Mouse (Mus musculus) heart, adult 10 weeks (tissue): ENCODE measurements around the gene Kat8. TPM values are rescaled to one million over a fixed set of nuclear protein-coding genes. Genes with fewer than 3 reads are reported as not detected.

Experiments
- polyA plus RNA-seq: library from polyadenylated mRNA; stranded (reverse); fragments of 350-450 nt; fragmentation: Illumina TruSeq; extraction: RNeasy Lipid Tissue Mini Kit (QIAGEN cat#74804); gene quantifications from one replicate; pipeline ENCODE4 v1.2.3, GENCODE M21; 2014; ENCODE audit warnings: low read depth, low replicate concordance

Gene Kat8
- polyA plus RNA-seq = 23.7 TPM

GRCm38 (mm10) chr7:127912190-127912871 lies at the start of gene Kat8:
Gene Kat8, plus strand, starts transcription at chr7:127912516.

DNA sequence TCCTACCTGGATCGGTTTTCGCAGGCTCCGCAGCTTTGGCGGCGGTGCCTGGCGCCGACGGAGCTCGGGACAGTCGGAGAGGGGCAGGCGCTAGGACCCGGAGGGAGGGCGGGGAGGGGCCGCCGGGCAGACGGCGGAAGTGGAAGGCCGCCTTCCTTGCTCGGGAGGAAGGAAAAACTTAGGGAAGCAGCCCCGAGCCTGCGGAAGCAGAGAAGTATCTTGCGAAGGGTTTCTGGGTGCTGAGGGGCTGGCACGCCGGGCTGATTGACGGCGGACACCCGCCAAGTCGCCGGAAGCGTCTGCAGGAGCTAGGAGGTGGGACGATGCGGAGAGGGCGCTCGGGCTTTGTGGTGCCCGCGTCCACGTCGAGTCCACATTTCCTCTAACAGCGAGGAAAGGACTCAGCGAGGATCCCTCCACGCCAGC lies 36.3 kb upstream of the Kat8 start, which contains the start of gene Zfp646:
Zfp646 (plus strand) TSS at position 181 of the 426 bp plus-strand sequence.

GRCm38 (mm10) chr7:127876467-127877348 lies 35.6 kb upstream of the Kat8 start, which contains the start of gene Zfp668:
Gene Zfp668, minus strand, starts transcription at chr7:127876828.

DNA sequence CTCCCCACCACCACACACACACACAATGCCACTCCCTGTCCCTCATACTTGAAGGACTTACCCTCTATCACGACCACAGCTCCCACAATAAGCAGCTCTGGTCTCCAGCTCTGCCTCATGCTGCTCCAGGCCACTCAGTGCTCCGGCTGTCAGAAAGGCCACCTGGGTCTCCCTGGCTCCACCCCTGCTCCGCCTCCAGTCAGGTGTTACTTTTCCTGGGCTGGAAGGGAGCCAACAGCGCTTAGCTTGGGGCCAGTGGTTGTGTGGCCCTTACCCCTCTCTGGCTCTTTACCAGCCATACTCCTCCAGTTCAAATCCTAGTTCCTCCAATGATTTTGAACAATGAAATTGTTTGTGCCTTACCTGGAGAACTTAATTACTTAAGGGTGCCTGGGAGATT lies 21.5 kb upstream of the Kat8 start, which contains the start of gene Prss53:
Prss53 (minus strand) TSS at position 173 of the 400 bp plus-strand sequence.

GRCm38 (mm10) chr7:127895442-127895841 lies 16.9 kb upstream of the Kat8 start, which contains the start of the genes Gm21974 and Vkorc1:
Gene Gm21974, minus strand, starts transcription at chr7:127895454.
Gene Vkorc1, minus strand, starts transcription at chr7:127895617.

GRCm38 (mm10) chr7:127903971-127904796 lies 8.1 kb upstream of the Kat8 start, which contains the start of gene Bckdk:
Gene Bckdk, plus strand, starts transcription at chr7:127904082.

GRCm38 (mm10) chr7:127929923-127930322 lies 17.6 kb downstream of the Kat8 start, which contains the start of gene Prss8:
Gene Prss8, minus strand, starts transcription at chr7:127930104.

DNA sequence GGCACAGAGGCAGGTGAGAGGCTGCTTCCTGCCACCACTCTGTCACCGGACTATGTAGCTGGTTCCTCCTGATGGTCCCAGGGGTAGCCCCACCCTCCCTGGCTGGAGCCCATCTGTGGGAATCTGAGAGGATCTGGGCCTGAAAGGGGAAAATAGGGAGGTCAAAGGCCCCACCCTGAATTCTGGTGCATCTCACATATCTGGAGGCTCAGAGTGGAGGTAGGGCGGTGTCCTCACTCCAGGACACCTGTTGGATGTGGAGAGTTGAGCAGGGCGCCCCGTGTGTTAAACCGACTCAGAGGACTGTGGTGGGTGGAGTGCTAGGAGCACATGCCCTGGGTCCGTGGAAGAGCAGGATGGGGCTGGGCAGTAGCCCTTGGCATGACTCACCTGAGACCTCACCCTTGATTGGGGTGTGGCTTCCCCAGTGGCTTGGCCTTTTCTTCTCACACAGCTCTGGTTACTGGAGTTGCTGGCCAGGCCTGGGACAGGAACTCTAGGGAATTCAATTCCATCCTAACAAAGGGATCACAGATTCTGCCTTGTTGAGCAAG lies 34.2 kb downstream of the Kat8 start, which contains the start of gene Prss36:
Prss36 (minus strand) TSS at position 256 of the 554 bp plus-strand sequence.

GRCm38 (mm10) chr7:127967004-127967921 lies 54.9 kb downstream of the Kat8 start, which contains the start of gene Fus:
Gene Fus, plus strand, starts transcription at chr7:127967457.

Other genes starting within 250 kb of the Kat8 start
- gene Bcl7c, start 203.6 kb upstream of the Kat8 start, polyA plus RNA-seq = 20.2 TPM
- 10.0 TPM for gene Ctf1, start 199.8 kb upstream of the Kat8 start, polyA plus RNA-seq
- gene Ctf2, start 180.3 kb upstream of the Kat8 start, polyA plus RNA-seq = not detected
- 3.5 TPM for gene Fbxl19, start 168.0 kb upstream of the Kat8 start, polyA plus RNA-seq
- 27.5 TPM for gene Orai3, start 142.7 kb upstream of the Kat8 start, polyA plus RNA-seq
- 13.0 TPM for gene Setd1a, start 135.8 kb upstream of the Kat8 start, polyA plus RNA-seq
- gene Gm49388, start 126.9 kb upstream of the Kat8 start, polyA plus RNA-seq = not detected
- 31.7 TPM for gene Hsd3b7, start 111.9 kb upstream of the Kat8 start, polyA plus RNA-seq
- 107 TPM for gene Stx4a, start 88.2 kb upstream of the Kat8 start, polyA plus RNA-seq
- 1.1 TPM for gene Stx1b, start 88.0 kb upstream of the Kat8 start, polyA plus RNA-seq
- gene Zfp646, start 36.3 kb upstream of the Kat8 start, polyA plus RNA-seq = 12.2 TPM
- 3.6 TPM for gene Zfp668, start 35.7 kb upstream of the Kat8 start, polyA plus RNA-seq
- gene Prss53, start 21.5 kb upstream of the Kat8 start, polyA plus RNA-seq = 2.9 TPM
- not detected for gene Gm21974, start 17.1 kb upstream of the Kat8 start, polyA plus RNA-seq
- gene Vkorc1, start 16.9 kb upstream of the Kat8 start, polyA plus RNA-seq = 36.8 TPM
- gene Bckdk, start 8.4 kb upstream of the Kat8 start, polyA plus RNA-seq = 90.4 TPM
- gene Prss8, start 17.6 kb downstream of the Kat8 start, polyA plus RNA-seq = not detected
- gene Prss36, start 34.2 kb downstream of the Kat8 start, polyA plus RNA-seq = 16.2 TPM
- 387 TPM for gene Fus, start 54.9 kb downstream of the Kat8 start, polyA plus RNA-seq
- gene Pycard, start 81.4 kb downstream of the Kat8 start, polyA plus RNA-seq = 15.1 TPM
- gene Trim72, start 91.4 kb downstream of the Kat8 start, polyA plus RNA-seq = 255 TPM
- gene Itgam, start 150.1 kb downstream of the Kat8 start, polyA plus RNA-seq = 2.3 TPM
- gene Gm49368, start 150.2 kb downstream of the Kat8 start, polyA plus RNA-seq = not detected
- 0.13 TPM for gene Itgax, start 217.0 kb downstream of the Kat8 start, polyA plus RNA-seq
- not detected for gene Itgad, start 241.9 kb downstream of the Kat8 start, polyA plus RNA-seq